Mouse (Mus musculus): ENCODE results near the gene Dglucy.

- TF ChIP-seq CTCF (IDR thresholded peaks at IDR 0.05; ENCODE audit: low read depth, low read length): no peak
- TF ChIP-seq POLR2A (IDR thresholded peaks at IDR 0.05; ENCODE audit: insufficient read depth, low read length): no peak
Observed at GRCm38 (mm10) chr12:100931653-100932052, 152.8 kb downstream of the Dglucy start.

All from ES-Bruce4 (cell line).